Mouse (Mus musculus): ENCODE measurements around the gene Tbl1xr1.

DNA sequence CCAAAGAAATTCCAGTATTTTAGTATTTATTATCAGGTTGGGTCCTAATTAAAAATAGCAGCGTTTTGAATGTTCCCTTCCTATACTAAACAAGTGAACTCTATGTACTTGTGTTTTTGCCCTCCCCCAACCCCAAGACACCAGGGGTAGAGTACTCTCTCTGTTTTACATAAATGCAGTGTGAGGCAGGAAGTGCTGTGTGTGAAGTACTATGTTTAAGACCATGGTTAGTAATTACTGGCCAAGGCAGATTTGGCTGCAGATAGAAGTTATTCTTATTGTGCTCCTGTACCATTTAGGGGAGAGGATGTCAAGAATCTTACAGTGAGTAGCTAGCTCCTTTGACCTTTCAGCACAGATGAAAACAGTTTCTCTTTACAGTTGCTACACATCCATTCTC, 39.7 kb downstream of the Tbl1xr1 start:
- TF ChIP-seq CTCF (IDR thresholded peaks at IDR 0.05) (no peak), POLR2A (IDR thresholded peaks at IDR 0.05; ENCODE audit: insufficient read depth, low read depth, low read length) (no peak)

Measured in heart, adult 2 months (tissue).